Mouse (Mus musculus): ENCODE measurements around the gene Fkbp6.

Gene Fkbp6

DNA sequence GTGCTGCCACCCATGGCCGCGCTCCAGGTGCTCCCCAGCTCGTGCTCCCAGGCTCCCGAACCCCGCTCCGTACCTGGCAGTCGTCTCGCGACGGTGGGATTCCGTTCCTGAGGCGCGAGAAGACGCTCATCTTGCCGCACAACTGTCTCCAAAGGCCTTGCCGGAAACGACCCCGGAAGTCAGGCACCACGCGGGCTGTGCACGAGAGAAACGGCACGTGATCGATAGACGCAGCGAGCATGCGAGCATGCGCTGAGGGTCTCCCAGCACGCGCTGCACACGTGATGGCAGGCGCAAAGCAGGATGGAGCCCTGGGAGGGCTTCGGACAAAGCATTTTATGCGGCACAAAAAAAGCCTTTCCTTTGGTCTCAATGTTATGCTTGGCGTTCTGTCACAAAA is at the start of gene Fkbp6:
Gene Fkbp6 (minus strand): TSS at position 183 of the 400 bp plus-strand sequence.
- no peak for TF ChIP-seq GATA4 (IDR thresholded peaks at IDR 0.05; ENCODE audit: insufficient replicate concordance, low read length)

GRCm38 (mm10) chr5:135399382-135399781 is 49.5 kb upstream of the Fkbp6 start:
- TF ChIP-seq GATA4 (IDR thresholded peaks at IDR 0.05; ENCODE audit: insufficient replicate concordance, low read length): no peak

GRCm38 (mm10) chr5:135395826-135396225 is 46.0 kb upstream of the Fkbp6 start:
- no peak for TF ChIP-seq GATA4 (IDR thresholded peaks at IDR 0.05; ENCODE audit: insufficient replicate concordance, low read length)

DNA sequence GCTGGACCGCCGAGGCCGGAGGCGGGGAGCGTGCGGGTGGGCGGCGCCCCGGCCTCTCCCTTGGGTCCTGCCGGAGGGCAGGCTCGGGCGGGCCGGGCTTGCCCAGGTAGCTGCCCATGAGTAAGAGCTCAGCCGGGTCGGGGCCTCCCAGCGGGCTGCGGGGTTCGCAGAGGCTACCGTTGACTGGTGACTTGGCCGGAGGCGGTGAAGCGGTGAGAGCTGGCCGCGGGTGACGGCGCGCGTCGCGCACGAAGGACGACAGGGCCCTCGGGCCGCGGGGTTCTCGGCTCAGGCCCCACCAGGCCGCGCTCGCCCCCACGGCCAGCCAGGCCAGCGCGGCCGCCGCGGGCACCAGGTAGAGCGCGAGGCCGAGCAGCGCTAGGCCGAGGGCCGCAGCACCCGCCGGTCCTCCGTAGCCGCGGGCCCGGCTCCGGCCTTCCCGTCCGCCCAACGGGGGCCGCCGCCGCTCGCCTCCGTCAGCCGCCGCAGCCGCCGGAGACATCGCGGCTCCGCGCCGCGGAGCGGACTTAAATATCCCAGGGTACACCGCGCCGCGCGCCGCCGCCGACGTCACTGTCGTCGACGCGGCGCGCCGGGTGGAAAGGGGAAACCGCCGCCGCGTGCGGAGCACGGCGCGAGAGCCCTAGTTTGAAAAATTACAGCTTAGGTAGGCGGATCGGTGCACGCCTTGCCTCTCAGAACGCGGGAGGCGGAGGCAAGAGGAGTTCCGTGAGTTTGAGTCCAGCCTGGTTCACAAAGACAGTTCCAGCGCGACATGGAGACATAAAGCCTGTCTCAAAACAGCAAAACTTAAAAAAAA is 44.4 kb upstream of the Fkbp6 start, which contains the start of gene Pom121:
Gene Pom121 (minus strand): TSS at position 543 of the 820 bp plus-strand sequence.
- TF ChIP-seq GATA4 (IDR thresholded peaks at IDR 0.05; ENCODE audit: insufficient replicate concordance, low read length): no peak

DNA sequence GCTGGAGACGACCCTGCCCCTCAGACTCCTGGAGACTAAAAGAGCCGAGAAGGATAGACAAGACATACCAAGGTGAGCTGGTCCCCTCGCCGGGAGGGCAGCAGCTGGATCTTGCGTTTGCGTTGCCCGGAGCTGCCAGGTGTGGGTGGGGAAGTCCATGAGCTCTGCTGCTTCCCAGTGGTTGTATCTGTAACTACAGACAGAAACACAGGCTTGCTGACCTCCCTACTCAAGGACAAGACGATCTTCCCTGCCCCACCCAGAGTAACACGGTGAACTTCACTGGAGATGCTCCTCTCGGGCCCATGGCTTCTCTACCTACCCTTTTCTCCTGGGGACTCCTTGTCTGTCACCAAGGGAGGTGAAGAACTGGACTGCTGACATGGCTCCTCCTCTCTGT is 33.9 kb upstream of the Fkbp6 start:
- TF ChIP-seq GATA4 (IDR thresholded peaks at IDR 0.05; ENCODE audit: insufficient replicate concordance, low read length): no peak

DNA sequence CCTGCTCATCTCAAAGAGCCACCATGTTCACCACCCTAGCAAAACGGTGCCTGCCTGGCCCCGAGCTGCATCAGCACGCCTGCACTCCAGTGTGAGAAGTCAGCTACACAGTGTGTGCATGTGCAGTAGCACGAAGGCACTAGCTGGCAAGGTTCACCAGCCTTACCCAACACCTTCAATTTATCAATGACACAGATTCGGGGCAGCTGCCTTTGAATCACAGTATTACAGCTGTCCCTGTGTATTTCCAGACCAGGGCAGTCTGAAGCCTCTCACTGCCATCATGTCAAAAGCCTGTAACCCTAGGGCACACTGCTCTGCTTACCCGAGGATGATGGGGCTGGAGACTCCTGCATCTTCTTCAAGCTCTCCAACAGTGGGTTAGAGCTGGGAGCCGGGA is 32.9 kb upstream of the Fkbp6 start:
- TF ChIP-seq GATA4 (IDR thresholded peaks at IDR 0.05; ENCODE audit: insufficient replicate concordance, low read length): no peak

DNA sequence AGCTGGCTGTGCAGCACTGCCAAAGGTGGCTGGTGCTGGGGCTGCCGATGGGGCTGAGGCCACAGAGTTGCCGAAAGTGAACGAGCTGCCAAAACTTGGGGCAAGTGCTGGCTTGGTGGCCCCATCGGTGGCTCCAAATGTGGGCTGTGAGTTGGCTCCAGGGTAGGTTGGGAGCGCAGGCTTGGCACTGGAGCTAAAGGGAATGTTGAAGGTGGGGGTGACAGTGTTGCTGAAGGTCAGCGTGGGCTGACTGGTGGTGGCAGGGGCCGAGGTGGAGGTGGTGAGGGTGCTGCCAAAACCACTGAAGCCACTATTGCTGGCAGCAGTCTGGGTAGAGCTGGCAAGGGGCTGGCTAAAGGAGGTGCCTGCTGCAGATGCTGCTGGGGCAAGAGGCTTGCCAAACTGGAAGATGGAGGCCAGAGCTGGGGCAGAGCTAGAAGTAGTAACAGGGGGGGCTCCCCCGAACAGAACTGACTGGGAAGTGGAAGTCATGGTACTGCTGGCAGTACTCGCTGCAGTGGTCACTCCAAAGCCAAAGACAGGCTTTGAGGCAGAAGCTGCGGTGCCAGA is 31.6 kb upstream of the Fkbp6 start:
- TF ChIP-seq GATA4 (IDR thresholded peaks at IDR 0.05; ENCODE audit: insufficient replicate concordance, low read length): no peak

DNA sequence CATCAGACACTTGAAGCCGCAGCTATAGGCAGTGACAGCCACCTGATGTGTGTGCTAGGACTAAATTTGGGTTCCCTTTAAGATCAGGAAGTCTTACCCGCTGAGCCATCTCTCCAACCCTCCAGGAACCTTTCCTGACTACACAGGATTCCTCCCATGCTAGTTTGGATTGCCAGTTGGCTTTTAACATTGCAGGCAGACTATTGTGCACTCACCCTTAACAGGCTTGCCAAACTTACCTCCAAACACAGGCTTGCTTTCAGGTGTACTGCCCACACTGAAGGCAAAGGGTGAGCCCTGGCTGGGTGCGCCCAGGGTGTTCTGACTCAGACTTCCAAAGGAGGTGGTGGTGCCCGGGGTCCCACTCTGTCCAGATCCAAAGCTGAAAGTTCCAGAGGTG is 30.8 kb upstream of the Fkbp6 start:
- no peak for TF ChIP-seq GATA4 (IDR thresholded peaks at IDR 0.05; ENCODE audit: insufficient replicate concordance, low read length)

DNA sequence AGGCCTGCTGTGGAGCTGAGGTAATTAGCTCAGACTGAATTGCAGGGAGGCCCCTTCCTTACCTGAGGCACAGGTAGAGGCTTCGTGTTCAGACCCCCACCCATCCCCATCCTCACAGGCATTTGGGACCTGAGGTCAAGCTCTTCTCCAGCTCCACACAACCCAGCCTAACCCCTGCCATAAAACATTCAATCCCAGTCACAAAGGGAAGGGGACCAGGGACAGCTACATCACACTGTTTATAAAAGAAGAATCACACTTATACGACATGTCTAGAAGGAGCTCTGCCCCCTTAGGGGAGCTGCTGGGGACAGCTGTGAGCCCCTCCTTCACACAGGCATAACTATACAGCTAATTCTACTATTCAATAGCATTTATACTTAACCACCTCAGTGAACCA is 26.5 kb upstream of the Fkbp6 start:
- TF ChIP-seq GATA4 (IDR thresholded peaks at IDR 0.05; ENCODE audit: insufficient replicate concordance, low read length): no peak

DNA sequence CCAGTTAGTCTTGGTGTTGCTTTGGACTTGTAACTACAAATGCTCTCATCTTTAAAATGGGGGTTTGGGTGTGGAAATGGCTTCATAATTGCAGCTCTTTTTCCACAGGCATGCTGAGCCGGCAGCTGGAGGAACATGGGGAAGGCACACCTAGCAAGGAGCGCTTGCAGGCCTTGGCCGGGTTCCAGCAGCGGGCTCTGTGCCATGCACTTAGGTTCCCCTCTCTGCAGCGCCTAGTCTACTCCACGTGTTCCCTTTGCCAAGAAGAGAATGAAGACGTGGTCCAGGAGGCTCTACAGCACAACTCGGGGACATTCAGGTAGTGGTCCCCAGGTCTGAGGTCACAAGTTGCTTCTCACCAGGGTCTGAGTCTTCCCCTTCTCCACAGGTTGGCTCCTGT is 25.3 kb upstream of the Fkbp6 start:
- TF ChIP-seq GATA4 (IDR thresholded peaks at IDR 0.05; ENCODE audit: insufficient replicate concordance, low read length): no peak

DNA sequence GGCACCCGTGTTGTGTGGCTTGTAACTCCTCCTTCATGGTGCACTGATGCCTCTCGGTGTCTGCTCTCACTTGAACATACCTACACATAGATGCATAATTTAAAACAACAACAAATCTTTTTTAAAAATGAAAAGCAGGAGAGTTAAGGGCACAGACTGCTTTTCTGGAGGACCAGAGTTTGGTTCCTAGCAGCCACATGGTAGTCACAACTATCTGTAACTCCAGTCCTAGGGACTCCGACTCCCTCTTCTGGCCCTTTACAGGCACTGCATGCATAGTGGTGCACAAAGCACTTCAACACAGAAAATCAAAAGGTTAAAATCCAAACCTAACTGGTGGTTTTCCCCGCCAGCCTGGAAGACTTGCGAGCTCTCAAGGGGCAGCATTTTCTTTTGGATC is 23.8 kb upstream of the Fkbp6 start:
- TF ChIP-seq GATA4 (IDR thresholded peaks at IDR 0.05; ENCODE audit: insufficient replicate concordance, low read length): no peak

- no peak for TF ChIP-seq GATA4 (IDR thresholded peaks at IDR 0.05; ENCODE audit: insufficient replicate concordance, low read length)
These were observed 21.4 kb upstream of the Fkbp6 start for GRCm38 (mm10) chr5:135371195-135371594.

DNA sequence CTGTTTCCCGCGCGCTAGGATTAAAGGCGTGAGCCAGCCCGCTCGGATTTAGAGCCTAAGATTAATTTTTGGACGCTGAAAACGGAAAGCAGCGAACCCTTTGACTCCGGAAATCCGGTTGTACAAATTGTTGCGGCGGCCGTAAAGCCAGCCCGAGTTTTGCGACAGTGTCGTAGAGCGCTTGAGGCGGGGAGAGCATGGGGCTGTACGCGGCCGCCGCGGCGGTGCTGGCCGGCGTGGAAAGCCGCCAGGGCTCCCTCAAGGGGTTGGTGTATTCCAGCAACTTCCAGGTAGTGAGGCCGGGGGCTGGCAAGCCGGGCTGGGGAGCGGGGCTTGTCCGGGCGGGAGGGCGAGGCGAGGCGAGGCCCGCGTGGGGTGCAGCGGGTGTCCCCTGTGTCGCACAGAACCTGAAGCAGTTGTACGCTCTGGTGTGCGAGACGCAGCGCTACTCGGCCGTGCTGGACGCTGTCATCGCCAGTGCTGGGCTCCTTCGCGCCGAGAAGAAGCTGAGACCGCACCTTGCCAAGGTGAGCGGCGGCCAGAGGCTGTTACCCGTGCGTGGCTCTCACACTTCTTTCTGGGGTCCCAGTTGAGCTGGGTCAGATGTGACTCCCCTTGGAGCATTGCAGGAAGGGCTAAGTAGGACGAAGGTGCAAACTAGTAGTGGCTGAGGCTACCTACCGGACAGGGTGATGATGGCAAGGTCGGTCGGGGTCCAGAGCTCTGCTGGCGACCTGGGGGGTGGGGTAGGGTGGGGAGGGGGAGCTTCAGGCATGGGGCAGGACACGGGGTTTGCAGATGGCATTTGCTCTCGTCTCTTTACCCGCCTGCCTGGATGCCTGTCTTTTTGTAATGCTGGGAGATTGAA is 20.2 kb upstream of the Fkbp6 start, which contains the start of gene Nsun5:
Gene Nsun5 (plus strand): TSS at position 167 of the 868 bp plus-strand sequence.
- peak; percentile 50; the same call in 1 of the 2 replicates for TF ChIP-seq GATA4 (IDR thresholded peaks at IDR 0.05; ENCODE audit: insufficient replicate concordance, low read length)

DNA sequence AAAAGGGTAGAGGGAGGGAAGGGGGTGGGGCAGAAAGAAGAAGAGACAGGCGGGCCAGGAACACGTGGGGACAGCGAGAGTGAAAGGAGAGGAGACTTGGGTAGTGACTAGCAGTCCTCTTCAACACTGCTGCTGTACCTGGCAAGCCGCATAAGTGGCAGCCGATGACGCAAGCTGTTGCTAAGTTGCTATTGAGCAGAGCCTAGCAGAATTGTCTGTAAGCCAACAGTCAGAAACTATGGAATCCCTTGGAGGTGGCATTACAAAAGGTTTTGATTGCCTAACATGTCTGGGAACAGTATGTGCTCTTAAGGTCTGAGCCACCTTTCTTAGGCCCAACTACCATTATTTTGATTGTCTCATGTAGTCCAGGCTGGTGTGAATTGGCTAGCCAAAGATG is 18.5 kb upstream of the Fkbp6 start:
- no peak for TF ChIP-seq GATA4 (IDR thresholded peaks at IDR 0.05; ENCODE audit: insufficient replicate concordance, low read length)

- no peak for TF ChIP-seq GATA4 (IDR thresholded peaks at IDR 0.05; ENCODE audit: insufficient replicate concordance, low read length)
These were observed 18.0 kb upstream of the Fkbp6 start for GRCm38 (mm10) chr5:135367841-135368240.

Measured in liver, adult (tissue).